Mouse (Mus musculus): ENCODE results near the gene Zar1l.
A peak's percentile ranks its signal among the peaks of the same experiment; 100 is the strongest.
"Not testable (repeated sequence)": the region's sequence is repeated elsewhere in the genome, so short reads cannot be mapped to it uniquely, and the experiment has no call there.

The Zar1l gene

GRCm38 (mm10) chr5:150518064-150518463 lies at the start of gene Zar1l:
TSS of gene Zar1l (minus strand) at chr5:150518164.
- no peak for DNase-seq (ENCODE audit: low spot score)

- no peak for DNase-seq (ENCODE audit: low spot score)
These were observed 49.0 kb upstream of the Zar1l start for GRCm38 (mm10) chr5:150566971-150567370.

DNA sequence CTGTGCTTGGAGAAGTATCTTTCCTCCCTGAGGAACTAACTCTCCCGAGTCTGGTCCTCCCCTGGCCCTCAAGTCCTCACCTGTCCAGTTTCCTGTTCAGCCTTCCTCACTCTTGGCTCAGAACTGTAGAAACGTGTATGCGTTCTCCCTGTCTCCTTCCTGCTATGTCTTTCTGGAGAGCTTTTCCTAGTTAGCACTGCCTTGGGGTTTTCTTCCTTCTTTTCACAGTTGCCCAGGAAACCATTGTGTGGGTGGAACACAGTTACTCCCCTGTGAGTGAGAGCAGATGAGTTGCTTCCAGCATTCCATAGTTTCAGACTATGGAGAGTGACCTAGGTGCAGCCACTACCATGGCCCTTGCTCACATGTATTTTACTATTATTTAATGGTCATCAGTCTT lies 48.3 kb upstream of the Zar1l start:
- no peak for DNase-seq (ENCODE audit: low spot score)

- DNase-seq (ENCODE audit: low spot score), result no peak
These were observed 46.5 kb upstream of the Zar1l start for GRCm38 (mm10) chr5:150564426-150564825.

DNA sequence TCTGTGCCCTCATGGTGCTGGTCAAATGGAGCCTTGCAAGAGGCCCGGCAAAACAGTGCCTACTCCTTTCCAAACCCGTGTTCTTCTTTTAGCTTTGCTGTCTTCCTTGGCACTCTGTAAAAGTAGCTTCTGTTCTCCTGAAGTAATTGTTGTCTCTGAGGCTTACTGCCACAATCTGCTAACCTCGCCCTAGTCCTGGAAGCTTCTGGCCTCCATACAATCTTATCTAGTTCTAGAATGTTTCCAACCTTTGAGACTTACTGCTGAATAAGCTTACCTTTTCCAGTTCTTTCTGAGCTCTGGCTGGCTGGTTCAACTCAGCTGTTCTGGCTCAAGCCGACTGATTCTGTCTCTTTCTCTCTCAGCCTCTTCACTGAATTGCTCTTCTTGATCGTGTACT lies 43.8 kb upstream of the Zar1l start:
- DNase-seq (ENCODE audit: low spot score), result no peak

DNA sequence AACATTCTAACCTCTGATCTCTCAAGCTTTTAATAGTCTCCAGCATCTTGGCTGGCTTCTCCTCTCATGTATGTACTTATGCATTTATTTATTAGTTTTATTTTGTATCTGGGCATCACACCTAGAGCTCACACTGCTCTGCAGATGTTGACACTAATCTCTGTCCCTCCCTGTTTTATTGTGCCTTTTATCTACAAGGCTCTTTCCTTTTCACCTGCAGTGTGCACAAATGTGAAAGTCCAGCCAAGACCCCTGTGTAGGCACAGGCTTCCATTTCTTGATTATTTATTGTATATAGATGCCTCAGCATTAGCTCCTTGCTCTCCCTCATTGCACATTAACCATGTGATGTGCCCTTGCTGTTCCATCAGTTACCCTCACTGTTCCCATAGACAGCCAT lies 43.4 kb upstream of the Zar1l start:
- no peak for DNase-seq (ENCODE audit: low spot score)

DNA sequence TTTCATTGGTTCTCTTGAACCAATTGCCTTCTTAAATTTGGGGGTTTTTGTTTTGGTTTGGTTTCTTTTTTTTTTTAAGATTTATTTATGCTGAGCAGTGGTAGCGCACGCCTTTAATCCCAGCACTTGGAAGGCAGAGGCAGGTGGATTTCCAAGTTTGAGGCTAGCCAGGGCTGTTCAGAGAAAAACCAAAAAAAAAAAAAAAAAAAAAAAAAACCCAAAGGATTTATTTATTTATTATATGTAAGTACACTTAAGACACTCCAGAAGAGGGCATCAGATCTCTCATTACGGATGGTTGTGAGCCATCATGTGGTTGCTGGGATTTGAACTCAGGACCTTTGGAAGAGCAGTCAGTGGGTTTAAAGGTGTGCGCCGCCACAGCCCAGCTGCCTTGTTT lies 42.9 kb upstream of the Zar1l start:
- no peak for DNase-seq (ENCODE audit: low spot score)

DNA sequence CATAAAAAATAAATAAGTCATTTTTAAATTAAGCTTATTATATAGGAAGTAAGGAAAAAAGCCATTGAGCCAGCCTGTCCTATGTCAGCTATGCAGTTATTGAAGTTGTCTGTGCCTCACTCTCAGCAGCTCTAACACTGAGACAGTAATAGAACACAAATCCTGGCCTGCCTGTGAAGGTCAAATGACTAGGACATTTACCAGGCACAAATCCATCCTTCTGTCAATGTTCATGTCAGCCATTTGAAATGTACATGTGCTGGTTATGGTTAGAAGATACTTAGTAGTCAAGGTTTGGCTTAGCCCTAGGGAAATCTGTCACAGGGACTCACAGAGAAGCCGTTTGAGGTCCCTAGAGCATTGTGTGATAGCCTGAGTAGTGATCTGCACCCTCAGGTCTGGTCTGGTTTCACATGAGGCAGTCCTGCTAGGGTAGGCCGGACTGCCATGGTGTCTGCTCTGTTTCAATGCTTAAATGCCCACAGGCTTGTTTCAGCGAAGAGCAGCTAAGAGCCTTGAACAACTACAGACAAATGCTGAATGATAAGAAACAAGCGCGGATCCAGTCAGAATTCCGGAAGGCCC lies 41.6 kb upstream of the Zar1l start:
- no peak for DNase-seq (ENCODE audit: low spot score)

DNA sequence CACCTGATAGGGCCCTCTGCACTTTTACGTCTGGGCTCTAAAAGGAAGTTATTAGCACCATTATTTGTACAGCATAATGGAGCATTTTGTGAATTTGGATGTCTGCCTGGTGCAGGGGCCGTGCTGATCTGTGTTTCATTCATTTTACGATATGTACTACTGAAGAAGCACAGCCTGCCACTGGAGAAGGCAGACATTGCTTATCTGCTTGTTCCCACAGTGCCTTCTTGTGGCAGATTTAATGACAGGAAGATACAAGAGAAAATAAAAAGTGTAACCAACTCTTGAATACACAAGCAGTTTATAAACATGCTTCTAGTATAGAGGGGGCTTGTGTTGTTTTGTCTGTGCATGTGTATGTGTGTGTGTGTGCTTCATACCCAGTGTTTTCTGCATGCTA lies 33.7 kb upstream of the Zar1l start:
- no peak for DNase-seq (ENCODE audit: low spot score)

DNA sequence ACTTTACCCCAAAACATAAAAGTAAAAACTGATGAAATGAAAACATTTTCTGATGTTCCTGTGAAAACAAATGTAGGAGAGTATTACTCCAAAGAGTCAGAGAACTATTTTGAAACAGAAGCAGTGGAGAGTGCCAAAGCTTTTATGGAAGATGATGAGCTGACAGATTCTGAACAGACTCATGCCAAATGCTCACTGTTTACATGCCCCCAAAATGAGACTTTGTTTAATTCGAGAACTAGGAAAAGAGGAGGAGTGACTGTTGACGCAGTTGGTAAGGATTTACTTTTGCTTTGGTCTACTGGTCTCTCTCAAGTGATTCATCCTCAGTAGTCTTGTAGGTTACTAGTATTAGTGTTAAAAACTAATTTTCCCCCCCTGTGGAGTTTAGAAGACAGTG lies 25.2 kb upstream of the Zar1l start:
- no peak for DNase-seq (ENCODE audit: low spot score)

GRCm38 (mm10) chr5:150541302-150541701 lies 23.3 kb upstream of the Zar1l start:
- DNase-seq (ENCODE audit: low spot score), result no peak

DNA sequence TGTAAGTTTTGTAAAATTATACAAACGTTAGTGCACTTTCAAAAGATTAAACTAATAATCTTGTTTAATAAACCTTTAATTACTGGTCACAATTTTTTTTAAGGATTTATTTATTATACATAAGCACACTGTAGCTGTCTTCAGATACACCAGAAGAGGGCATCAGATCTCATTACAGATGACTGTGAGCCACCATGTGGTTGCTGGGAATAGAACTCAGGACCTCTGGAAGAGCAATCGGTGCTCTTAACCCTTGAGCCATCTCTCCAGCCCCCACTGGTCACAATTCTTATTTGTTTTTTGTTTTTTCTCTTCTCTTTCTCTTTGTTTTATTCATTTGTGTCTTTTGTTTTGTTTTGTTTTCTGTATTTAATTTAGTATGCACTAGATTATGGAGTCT lies 7.3 kb upstream of the Zar1l start:
- DNase-seq (ENCODE audit: low spot score), result no peak

- no peak for DNase-seq (ENCODE audit: low spot score)
These were observed 4.9 kb upstream of the Zar1l start for GRCm38 (mm10) chr5:150522867-150523234.

GRCm38 (mm10) chr5:150521937-150522866 lies 4.2 kb upstream of the Zar1l start, which contains the start of gene Brca2:
TSS of gene Brca2 (plus strand) at chr5:150522630.
- peak; percentile 90 for DNase-seq (ENCODE audit: low spot score)

DNA sequence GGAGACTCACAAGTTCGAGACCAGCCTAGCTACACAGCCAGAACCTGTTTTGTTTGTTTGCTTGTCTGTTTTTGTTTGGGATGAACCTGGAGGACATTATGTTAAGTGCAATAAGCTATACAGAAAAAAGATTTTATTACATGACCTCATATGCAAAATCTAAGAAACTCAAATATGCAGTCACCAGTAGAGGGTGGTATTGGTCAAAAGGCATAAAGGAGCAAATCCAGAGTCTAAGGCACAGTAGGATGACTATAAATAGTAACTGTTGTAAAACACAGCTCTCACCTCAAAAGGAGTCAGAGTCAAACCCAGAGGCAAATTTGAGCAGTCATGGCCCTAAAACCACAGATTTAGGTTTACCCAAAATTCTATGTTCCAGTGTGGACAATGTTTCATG lies 1.6 kb upstream of the Zar1l start:
- DNase-seq (ENCODE audit: low spot score), result no peak

DNA sequence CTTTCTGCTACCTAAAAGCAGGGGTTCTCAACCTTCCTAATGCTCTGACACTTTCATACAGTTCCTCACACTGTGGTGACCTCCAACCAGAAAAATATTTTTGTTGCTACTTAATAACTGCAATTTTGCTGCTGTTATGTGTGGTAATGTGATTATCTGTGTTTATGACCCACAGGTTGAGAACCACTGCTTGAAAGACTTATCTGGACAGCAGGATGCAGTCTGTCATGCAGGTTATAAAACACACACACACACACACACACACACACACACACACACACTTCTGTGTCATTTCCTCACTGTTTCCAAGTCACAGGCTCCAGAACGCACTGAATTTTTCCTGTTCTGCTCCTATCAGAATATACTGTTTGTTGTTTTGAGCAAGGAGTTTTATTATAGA lies 3.9 kb downstream of the Zar1l start:
- no peak for DNase-seq (ENCODE audit: low spot score)

DNA sequence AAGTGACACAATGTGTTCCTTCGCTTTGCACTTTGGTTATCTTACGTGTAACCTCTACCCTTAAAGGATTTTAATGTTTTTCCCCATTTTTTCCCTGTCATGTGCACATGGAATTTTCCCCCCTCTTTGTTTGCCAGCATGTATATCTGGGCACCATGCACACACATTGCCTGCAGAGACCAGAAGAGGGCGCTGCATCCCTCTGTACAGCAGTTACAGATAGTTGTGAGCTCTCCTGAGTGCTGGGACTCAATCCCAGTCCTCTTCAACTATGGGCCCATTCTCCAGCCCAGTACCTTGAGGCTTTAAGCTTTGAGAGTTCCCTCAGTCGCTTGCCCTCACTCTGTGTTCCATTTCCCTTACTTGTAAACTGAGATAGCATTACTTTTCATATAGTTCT lies 4.7 kb downstream of the Zar1l start:
- DNase-seq (ENCODE audit: low spot score), result no peak

DNA sequence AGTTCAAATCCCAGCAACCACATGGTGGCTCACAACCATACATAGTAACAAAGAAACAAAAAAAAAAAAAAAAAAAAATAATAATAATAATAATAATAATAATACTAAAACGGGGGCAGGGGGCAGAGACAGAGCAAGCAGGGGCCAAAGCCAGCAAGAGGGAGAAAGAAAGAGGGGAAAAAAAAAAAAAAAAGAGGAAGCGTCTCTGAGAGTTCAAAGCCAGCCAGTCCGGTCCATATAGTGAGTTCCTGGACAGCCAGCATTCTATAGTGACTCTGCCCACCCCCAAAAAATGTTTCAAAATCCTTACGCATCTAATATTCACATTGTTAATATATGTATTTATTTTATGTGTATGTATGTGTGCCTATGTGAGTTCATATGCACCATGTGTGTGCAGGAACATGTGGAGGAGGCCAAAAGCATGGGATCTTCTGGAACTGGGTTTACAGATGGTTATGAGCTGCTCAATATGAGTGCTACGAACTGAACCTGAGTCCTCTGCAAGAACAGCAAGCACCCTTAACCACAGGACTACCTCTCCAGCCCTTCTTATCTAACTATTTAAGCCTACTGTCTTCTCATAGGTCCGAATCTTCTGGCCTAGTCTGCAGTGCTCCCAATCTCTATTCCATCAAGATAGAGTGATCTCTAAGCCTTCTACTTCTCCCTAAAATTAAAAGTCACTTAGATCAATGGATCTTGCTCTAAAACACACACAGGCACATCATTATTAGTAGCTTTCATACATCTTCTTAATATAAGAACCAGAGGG lies 7.3 kb downstream of the Zar1l start:
- no peak for DNase-seq (ENCODE audit: low spot score)

- DNase-seq (ENCODE audit: low spot score), result peak; percentile 10
These were observed 22.2 kb downstream of the Zar1l start for GRCm38 (mm10) chr5:150495792-150496191.

- DNase-seq (ENCODE audit: low spot score), result not testable (repeated sequence)
These were observed 26.3 kb downstream of the Zar1l start for GRCm38 (mm10) chr5:150491573-150492173.

GRCm38 (mm10) chr5:150490821-150491220 lies 27.1 kb downstream of the Zar1l start:
- no peak for DNase-seq (ENCODE audit: low spot score)

DNA sequence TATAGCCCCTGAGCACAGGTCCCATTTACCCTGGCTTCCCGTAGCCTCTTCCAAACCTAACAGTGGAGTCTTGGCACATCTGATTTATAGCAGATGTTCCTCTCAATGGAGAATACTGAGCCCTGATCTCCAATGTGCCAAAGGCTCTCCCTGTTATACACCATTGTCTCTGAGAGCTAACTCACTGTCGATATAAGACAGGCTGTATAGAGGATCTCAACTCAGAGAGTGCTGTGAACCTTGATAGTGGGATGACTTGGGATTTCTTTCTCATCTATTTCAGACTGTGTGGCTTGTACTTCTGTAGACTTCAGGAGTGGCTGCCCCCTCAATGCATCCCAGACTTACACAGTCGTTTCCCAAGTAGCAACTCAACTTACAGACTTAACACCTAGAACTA lies 27.7 kb downstream of the Zar1l start:
- DNase-seq (ENCODE audit: low spot score), result no peak
